Mouse (Mus musculus) E14TG2a.4 (cell line): ENCODE data around the gene Scgb3a1.

Experiments used
- CTCF ChIP-seq: conservative IDR thresholded peaks from 2 replicates; pipeline ENCODE4 v1.5.1; 2014; ENCODE audit warnings: low read length
- NANOG ChIP-seq: IDR thresholded peaks from 2 replicates; pipeline ENCODE4 v1.6.1; 2014; ENCODE audit warnings: borderline replicate concordance, low read length, mixed read lengths
- POU5F1 ChIP-seq: IDR thresholded peaks from 2 replicates; pipeline ENCODE4 v1.6.1; 2014; ENCODE audit warnings: low read length, borderline replicate concordance

- TF ChIP-seq POU5F1 = no peak
- TF ChIP-seq CTCF = no peak
- TF ChIP-seq NANOG = no peak
Observed at GRCm38 (mm10) chr11:49695013-49695412, 31.6 kb downstream of the Scgb3a1 start.
